Mouse (Mus musculus) liver, embryonic 15.5 days (tissue): ENCODE results near the gene Fndc3b. TPM values are rescaled to one million over a fixed set of nuclear protein-coding genes. Genes with fewer than 3 reads are reported as not detected.

Experiments used
- ATAC-seq: fragments of 200-750 bp; cut with Nextera tagmentation; 2 replicates; pipeline ENCODE4 v1.8.0; 2017; ENCODE audit warnings: moderate number of reproducible peaks, mild to moderate bottlenecking, moderate library complexity; ENCODE audit not compliant: insufficient read depth
- H3K27ac ChIP-seq: fragments of 300-500 bp; sonication (generic); replicated peaks from 2 replicates; pipeline ENCODE4 v1.5.1; 2015; ENCODE audit warnings: mild to moderate bottlenecking, inconsistent platforms
- H3K27me3 ChIP-seq: fragments of 300-500 bp; sonication (generic); 2 replicates; pipeline ENCODE4 v1.6.1; 2015; ENCODE audit warnings: mild to moderate bottlenecking, inconsistent platforms
- H3K36me3 ChIP-seq: fragments of 300-500 bp; sonication (generic); replicated peaks from 2 replicates; pipeline ENCODE4 v1.6.1; 2015; ENCODE audit warnings: moderate library complexity, mild to moderate bottlenecking, inconsistent platforms
- H3K4me1 ChIP-seq: fragments of 300-500 bp; sonication (generic); replicated peaks from 2 replicates; pipeline ENCODE4 v1.6.1; 2015; ENCODE audit warnings: inconsistent platforms
- H3K4me2 ChIP-seq: fragments of 300-500 bp; sonication (generic); 2 replicates; pipeline ENCODE4 v1.6.1; 2015; ENCODE audit warnings: moderate library complexity, mild to moderate bottlenecking, inconsistent platforms
- H3K4me3 ChIP-seq: fragments of 300-500 bp; sonication (generic); replicated peaks from 2 replicates; pipeline ENCODE4 v1.5.1; 2015; ENCODE audit warnings: mild to moderate bottlenecking, inconsistent platforms
- H3K9ac ChIP-seq: fragments of 300-500 bp; sonication (generic); 2 replicates; pipeline ENCODE4 v1.6.1; 2015; ENCODE audit warnings: moderate library complexity, mild to moderate bottlenecking, inconsistent platforms
- H3K9me3 ChIP-seq: fragments of 300-500 bp; sonication (generic); replicated peaks from 2 replicates; pipeline ENCODE4 v1.6.1; 2016; ENCODE audit warnings: inconsistent platforms
- WGBS: fragments of 180-500 bp; shearing (Covaris S2); methylation state at CpG from one replicate; pipeline ENCODE4 v1.1.7; 2015; ENCODE audit warnings: mixed read lengths; ENCODE audit not compliant: insufficient replicate concordance; 5-methylcytosine and 5-hydroxymethylcytosine counted together
- polyA plus RNA-seq: library from polyadenylated mRNA; unstranded; fragments of >200 nt; fragmentation: Nextera tagmentation; extraction: Ambion mirVana; gene quantifications from 2 replicates; pipeline ENCODE4 v1.2.1, GENCODE M21; 2015

The Fndc3b gene
- polyA plus RNA-seq, 1 experiment from 2014 or later, result 8.5 TPM

DNA sequence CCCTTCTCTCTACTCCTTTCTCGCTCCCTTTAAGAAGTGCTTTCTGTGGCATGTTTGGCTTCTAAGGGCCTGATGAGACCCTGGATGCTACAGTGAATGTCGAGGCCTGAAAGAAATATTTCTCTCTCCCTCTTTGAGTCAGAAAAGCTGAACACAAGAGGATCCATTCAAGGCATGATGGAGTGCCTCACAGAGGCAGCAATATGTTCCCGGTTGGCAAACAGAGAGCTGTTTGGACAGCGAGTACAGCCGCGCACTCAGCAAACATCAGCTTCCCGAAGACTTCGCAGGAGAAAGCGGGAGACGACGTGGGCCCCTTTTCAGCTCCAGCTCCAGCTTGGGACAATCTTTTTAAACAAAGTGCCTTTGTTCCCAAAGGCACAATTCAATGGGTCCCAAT lies 137.6 kb downstream of the Fndc3b start:
- 60% methylated on average over 11 of the region's 11 CpGs for WGBS
- H3K4me1 ChIP-seq, result peaks cover 15% of the 10 kb centered on the region
- no peaks in the 10 kb centered on the region for H3K27me3 ChIP-seq
- H3K36me3 ChIP-seq, result no peaks in the 10 kb centered on the region
- H3K27ac ChIP-seq, result no peak overlapping the region
- no peak overlapping the region for H3K9ac ChIP-seq
- no peak for ATAC-seq
- no peak overlapping the region for H3K4me3 ChIP-seq
- H3K9me3 ChIP-seq, result no peaks in the 10 kb centered on the region
- no peak overlapping the region for H3K4me2 ChIP-seq

DNA sequence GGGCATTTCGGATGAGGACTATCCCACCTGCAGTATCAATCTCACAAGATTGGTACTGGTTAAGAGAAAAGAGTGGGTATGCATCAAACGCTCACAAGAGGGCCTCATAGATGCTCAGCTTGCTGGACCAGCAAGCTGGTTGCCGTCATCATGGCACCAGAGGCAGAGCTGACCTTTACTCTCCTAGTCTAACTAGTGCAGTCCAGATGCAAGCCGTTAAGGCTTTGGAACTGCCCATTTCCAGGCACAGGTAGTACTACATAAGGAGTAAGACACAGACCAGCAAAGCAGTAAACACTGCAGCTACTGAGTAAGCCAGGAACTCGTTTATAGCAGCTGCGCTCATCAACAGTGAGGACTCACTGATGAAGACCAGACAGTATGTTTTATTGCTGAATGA lies 138.8 kb downstream of the Fndc3b start:
- 44% methylated on average over 6 of the region's 6 CpGs for WGBS

DNA sequence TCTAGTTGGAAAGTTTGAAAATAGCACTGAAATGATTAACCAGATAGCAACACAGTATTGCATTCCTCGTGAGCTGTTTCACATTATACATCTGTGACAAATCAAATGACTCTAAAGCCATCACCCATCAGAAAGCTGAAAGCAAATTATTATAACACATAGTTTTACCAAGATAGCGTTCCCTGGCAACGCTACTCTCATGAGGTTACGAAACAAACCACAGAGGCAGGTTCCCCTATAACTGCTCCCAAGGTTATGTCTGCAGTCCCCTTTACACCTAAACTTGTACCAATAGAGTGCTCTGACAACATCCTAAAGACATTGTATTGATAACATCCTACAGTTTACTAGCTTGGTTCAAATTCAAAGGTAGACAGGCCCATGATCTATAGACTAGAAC lies 145.8 kb downstream of the Fndc3b start:
- Histone ChIP-seq H3K27me3 (no peaks in the 10 kb centered on the region), H3K4me1 (no peaks in the 10 kb centered on the region; the same call in 1 of the 2 replicates), H3K4me2 (no peak overlapping the region), H3K36me3 (no peaks in the 10 kb centered on the region), H3K27ac (no peak overlapping the region), H3K9me3 (no peaks in the 10 kb centered on the region), H3K9ac (no peak overlapping the region), H3K4me3 (no peak overlapping the region)
- ATAC-seq, result no peak
- WGBS, result 49% methylated on average over 4 of the region's 4 CpGs

More for the DNA sequence above, 138.8 kb downstream of the Fndc3b start:
- H3K4me2 ChIP-seq, result no peak overlapping the region
- H3K4me3 ChIP-seq, result no peak overlapping the region
- no peaks in the 10 kb centered on the region for H3K9me3 ChIP-seq
- no peak for ATAC-seq
- no peaks in the 10 kb centered on the region for H3K27me3 ChIP-seq
- H3K4me1 ChIP-seq, result peaks cover 15% of the 10 kb centered on the region
- no peak overlapping the region for H3K27ac ChIP-seq
- H3K36me3 ChIP-seq, result no peaks in the 10 kb centered on the region
- H3K9ac ChIP-seq, result no peak overlapping the region

DNA sequence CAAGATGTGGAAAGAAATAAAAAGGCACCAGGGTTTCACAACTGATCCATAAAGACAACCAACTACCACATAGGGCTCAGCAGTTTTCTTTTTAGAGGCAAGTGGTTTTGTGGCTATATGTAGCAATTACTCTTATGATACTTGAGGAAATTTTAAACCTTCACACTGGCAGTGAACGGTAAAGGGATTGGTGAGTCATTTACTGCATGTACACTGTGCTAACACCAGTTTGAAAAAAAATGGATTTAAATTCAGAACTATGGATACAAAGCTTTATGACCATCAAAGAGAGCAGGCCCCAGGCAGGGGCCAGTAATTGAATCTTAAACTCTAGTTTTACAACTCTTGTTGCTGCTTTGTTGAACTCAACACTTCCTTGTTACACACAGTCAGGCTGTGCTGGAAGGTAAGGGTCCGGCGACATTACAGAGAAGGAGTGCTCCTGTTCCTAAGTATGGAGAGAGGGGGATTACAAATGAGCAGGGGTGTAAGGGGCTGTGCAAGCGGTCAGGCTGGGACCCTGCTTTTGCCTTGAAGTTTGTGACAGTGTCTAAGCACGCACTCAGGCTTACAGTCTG lies 148.0 kb downstream of the Fndc3b start:
- Histone ChIP-seq H3K9me3 (no peaks in the 10 kb centered on the region), H3K36me3 (no peaks in the 10 kb centered on the region), H3K27ac (no peak overlapping the region), H3K4me1 (no peaks in the 10 kb centered on the region; the same call in 1 of the 2 replicates), H3K4me2 (no peak overlapping the region), H3K4me3 (no peak overlapping the region), H3K9ac (no peak overlapping the region), H3K27me3 (no peaks in the 10 kb centered on the region)
- 63% methylated on average over 5 of the region's 5 CpGs for WGBS
- no peak for ATAC-seq

DNA sequence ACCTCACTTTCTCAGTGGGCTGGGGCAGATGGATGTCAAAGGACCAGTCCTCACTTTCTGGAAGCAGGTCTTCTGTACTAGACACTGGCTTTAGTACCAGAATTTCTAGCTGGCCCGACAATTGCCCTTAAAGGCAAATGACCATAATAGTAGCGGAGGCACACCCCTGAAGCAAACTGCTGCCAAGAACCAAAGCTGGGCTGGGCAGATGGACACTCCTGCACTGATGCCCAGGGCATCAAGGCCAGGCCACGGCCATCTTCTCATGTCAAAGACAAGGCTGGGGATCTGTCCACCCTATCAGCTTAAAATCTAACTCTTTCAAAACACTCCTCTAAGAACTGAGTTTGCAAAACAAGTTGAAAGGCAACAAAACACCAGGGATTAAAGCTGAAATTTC lies 148.6 kb downstream of the Fndc3b start:
- no peak overlapping the region for H3K9ac ChIP-seq
- H3K4me1 ChIP-seq, result peaks cover 3% of the 10 kb centered on the region; the same call in 1 of the 2 replicates
- H3K27me3 ChIP-seq, result no peaks in the 10 kb centered on the region
- H3K4me2 ChIP-seq, result no peak overlapping the region
- no peak for ATAC-seq
- WGBS, result 55% methylated on average over 3 of the region's 3 CpGs
- H3K9me3 ChIP-seq, result no peaks in the 10 kb centered on the region
- no peaks in the 10 kb centered on the region for H3K36me3 ChIP-seq
- no peak overlapping the region for H3K4me3 ChIP-seq
- no peak overlapping the region for H3K27ac ChIP-seq

DNA sequence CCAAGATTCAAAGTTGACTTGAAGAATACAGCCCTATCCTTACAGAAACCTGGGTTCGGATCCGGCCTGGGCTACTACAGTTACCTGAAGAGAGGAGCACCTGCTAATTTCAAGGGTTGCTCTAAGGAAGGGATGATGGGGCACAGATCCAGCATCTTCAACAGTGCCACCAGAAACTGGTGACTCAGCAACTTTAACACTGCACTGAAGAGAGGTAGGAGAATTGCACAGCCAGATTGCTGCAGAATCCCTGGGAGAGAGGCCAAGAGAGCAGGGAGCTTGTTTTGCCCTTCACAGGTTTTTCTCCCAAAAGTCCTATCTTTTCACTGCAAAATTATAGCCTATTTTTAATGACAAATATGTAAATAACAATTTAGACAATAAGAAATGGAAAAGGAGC lies 149.2 kb downstream of the Fndc3b start:
- H3K4me2 ChIP-seq, result no peak overlapping the region
- no peaks in the 10 kb centered on the region for H3K36me3 ChIP-seq
- no peaks in the 10 kb centered on the region for H3K9me3 ChIP-seq
- WGBS, result 73% methylated on average over 2 of the region's 2 CpGs
- H3K4me3 ChIP-seq, result no peak overlapping the region
- no peaks in the 10 kb centered on the region for H3K27me3 ChIP-seq
- peaks cover 4% of the 10 kb centered on the region; the same call in 1 of the 2 replicates for H3K4me1 ChIP-seq
- no peak overlapping the region for H3K9ac ChIP-seq
- ATAC-seq, result no peak
- no peak overlapping the region for H3K27ac ChIP-seq

DNA sequence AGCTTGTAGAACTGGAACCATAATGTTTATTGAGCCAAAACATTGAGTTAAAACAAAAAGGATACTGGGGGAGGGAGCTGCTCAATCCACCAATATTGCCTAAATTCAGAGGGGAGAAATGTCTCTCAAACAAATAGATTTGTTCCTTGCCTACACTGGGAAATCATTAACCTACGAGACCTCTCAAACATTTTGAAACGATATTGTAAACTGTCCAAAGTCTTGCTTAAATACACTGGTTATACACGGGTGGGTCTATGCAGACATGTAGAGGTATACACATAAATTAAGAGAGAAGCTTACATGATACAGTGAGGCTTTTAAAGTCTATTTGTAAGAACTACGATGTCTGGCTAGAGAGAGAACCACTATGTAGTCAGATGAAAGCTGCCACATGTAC lies 151.8 kb downstream of the Fndc3b start:
- Histone ChIP-seq H3K4me3 (no peak overlapping the region), H3K27me3 (no peaks in the 10 kb centered on the region), H3K27ac (peak overlapping the region; percentile 11; the same call in 1 of the 2 replicates), H3K4me2 (0 out of 2 replicates have a peak overlapping the region, but pooled peaks have one; percentile 2), H3K36me3 (peaks cover 9% of the 10 kb centered on the region; the same call in 1 of the 2 replicates), H3K4me1 (peaks cover 4% of the 10 kb centered on the region; the same call in 1 of the 2 replicates), H3K9me3 (no peaks in the 10 kb centered on the region), H3K9ac (no peak overlapping the region)
- WGBS, result 54% methylated on average over 4 of the region's 4 CpGs
- no peak for ATAC-seq

DNA sequence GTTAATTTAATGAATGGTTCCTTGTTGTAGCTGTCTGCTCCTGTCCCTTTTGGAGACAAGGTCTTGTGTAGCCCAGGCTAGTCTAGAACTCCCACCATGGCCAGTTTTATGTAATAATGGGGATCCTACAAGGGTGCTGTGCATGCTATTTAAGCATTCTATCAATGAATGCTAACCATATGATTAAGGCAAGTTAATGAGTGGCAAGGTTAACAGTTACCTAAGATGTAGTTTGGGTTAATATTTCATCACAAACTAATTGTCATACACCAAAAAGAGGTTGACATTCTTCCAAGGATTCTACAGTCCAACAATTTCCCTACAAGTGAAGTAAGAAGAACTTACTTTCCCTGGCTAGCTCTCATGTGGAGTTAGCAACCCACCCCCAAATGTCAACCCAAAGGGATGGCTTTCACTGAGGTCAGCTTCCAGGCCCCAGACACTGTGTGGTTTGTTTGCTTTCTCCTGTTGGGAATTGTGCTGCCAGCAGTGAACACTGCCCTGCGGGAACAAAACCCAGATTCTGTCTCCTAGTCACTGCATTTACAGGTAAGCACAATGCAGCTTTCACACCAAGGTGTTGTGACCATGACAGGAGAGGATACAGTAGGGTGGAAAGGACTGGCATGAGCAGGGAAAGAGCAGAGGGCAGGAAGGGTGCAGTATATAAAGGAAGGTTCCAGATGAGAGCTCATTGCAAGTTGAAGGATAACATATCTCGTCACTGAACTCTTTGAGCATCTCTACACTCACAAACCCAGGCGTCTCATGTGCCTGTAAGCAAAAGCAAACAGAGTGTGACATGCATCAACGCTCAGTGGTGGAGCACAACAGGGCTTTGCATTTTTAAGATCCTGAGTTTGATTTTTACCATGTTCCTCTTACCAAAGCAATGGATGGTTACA lies 153.8 kb downstream of the Fndc3b start:
- peaks cover 9% of the 10 kb centered on the region; the same call in 1 of the 2 replicates for H3K36me3 ChIP-seq
- no peaks in the 10 kb centered on the region for H3K27me3 ChIP-seq
- no peak overlapping the region for H3K4me3 ChIP-seq
- no peak for ATAC-seq
- H3K4me1 ChIP-seq, result 0 out of 2 replicates have a peak, but pooled peaks cover 4% of the 10 kb centered on the region
- 61% methylated on average over 4 of the region's 4 CpGs for WGBS
- no peak overlapping the region for H3K4me2 ChIP-seq
- no peaks in the 10 kb centered on the region for H3K9me3 ChIP-seq
- H3K27ac ChIP-seq, result no peak overlapping the region
- no peak overlapping the region for H3K9ac ChIP-seq

DNA sequence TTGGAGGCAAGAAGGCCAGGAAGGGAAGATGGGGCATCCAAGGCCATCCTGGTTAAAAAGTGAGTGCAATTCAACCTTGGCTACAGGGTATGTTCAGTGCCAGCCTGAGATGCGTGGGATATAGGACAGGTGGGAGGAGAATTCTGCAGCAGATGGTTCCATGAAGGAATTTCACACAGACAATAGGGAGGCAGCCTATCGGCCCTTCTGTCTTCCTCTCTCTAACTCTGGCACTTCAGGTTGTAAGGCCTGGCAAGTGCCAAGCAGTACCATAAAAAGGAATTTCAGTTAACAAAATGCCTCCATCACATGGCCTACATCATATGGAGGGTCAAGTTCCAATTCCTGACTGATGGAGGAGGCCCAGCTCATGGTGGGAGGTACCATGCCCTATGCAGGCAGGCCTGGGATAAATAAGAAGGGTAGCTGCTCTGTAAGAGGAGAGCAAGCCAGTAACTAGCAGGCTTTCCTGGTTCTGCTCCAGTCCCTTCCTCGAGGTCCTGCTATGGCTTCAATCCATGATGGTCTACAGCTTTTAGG lies 155.6 kb downstream of the Fndc3b start:
- no peak for ATAC-seq
- no peaks in the 10 kb centered on the region for H3K27me3 ChIP-seq
- H3K4me2 ChIP-seq, result no peak overlapping the region
- H3K4me1 ChIP-seq, result 0 out of 2 replicates have a peak, but pooled peaks cover 4% of the 10 kb centered on the region
- H3K9ac ChIP-seq, result no peak overlapping the region
- 58% methylated on average over 3 of the region's 3 CpGs for WGBS
- H3K27ac ChIP-seq, result no peak overlapping the region
- H3K9me3 ChIP-seq, result no peaks in the 10 kb centered on the region
- H3K36me3 ChIP-seq, result peaks cover 9% of the 10 kb centered on the region; the same call in 1 of the 2 replicates
- no peak overlapping the region for H3K4me3 ChIP-seq

DNA sequence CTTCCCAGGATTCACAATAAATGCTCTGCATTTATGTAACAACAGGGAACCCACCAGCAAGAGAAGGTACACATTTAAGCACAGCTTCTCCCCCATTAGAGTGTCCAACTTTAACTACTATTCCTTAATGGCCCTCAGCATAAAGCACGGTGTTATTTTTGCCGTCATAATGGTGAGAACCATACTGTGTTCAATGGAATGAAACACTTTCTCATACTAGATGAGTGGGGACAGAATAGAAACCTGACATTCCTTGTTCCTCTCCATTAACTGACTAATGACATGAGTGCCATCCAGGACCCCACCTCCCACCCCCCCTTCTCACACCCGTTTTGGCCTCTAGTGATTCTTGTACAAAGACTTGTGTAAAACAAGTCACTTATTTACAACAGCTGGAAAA lies 156.8 kb downstream of the Fndc3b start:
- Histone ChIP-seq H3K9ac (no peak overlapping the region), H3K27ac (no peak overlapping the region), H3K4me2 (no peak overlapping the region), H3K4me1 (0 out of 2 replicates have a peak, but pooled peaks cover 4% of the 10 kb centered on the region), H3K36me3 (peaks cover 9% of the 10 kb centered on the region; the same call in 1 of the 2 replicates), H3K9me3 (no peaks in the 10 kb centered on the region), H3K27me3 (no peaks in the 10 kb centered on the region), H3K4me3 (no peak overlapping the region)
- no peak for ATAC-seq
- 75% methylated on average over 3 of the region's 3 CpGs for WGBS

DNA sequence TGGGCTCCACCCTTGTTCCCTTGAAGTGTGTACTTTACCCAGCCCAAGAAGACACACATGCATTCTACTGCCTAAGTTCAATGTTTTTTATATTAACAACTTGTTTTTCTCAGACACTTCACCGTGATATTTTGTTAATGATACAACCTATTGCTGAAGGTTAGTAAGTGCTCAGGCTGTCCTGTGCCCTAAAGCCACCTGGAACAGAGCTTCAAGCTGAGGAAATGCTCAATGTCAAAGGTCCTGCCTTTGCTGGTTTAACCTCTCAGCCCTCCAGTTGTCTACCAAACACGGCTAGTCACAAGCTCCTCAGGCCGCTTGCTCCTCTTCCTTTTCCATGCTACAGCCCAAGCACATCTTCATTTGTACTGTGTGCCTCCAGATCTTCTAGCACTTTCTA lies 157.3 kb downstream of the Fndc3b start:
- no peak overlapping the region for H3K9ac ChIP-seq
- H3K4me3 ChIP-seq, result no peak overlapping the region
- WGBS, result 73% methylated on average over 3 of the region's 3 CpGs

More for the DNA sequence above, 157.3 kb downstream of the Fndc3b start:
- Histone ChIP-seq H3K36me3 (peaks cover 9% of the 10 kb centered on the region; the same call in 1 of the 2 replicates), H3K9me3 (no peaks in the 10 kb centered on the region), H3K27me3 (no peaks in the 10 kb centered on the region), H3K4me1 (0 out of 2 replicates have a peak, but pooled peaks cover 4% of the 10 kb centered on the region), H3K4me2 (no peak overlapping the region), H3K27ac (no peak overlapping the region)
- ATAC-seq, result no peak
